Mouse (Mus musculus) layer of hippocampus, adult 11-12 months (tissue): ENCODE measurements around the gene Ttyh3.

Source experiments
- DNase-seq: peaks from one replicate; pipeline ENCODE4 v3.0.0; 2022; ENCODE audit warnings: low spot score

The Ttyh3 gene

DNA sequence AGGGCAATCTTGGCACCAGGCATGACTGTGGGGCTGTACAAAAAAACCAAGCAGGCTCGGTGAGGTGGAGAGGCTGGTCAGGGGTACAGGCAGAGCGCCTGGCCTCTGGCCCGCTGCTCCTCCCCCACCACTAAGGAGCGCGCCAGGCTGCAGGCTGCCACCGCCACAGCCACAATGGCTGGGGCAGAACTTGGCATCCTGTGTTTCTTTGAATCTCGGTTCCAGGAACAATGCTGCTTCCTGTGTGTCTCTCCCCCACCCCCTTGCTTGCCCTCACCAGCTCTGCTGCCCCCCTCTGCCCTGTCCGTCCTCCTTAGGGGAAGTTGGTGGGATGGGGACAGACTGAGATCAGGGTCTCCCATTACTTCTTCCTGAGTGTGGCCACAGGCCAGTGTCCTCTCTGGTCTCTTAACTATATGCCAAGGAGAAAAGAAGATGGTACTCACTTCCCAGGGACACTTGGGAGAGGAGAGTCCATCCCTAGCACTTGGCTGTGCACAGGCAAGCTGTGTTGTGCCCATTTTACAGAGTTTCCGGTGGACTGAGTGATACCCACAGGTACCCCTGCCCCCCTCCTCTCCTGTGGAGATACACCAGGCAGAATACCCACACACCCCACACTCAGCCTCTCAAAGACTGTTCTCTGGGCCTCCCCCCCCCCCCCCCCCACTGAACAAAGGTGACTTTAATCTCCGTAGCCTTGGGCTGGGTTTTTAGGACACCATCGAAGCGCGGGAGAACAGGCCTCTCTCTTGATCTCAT, 39.1 kb downstream of the Ttyh3 start:
- peak; percentile 58 for DNase-seq

DNA sequence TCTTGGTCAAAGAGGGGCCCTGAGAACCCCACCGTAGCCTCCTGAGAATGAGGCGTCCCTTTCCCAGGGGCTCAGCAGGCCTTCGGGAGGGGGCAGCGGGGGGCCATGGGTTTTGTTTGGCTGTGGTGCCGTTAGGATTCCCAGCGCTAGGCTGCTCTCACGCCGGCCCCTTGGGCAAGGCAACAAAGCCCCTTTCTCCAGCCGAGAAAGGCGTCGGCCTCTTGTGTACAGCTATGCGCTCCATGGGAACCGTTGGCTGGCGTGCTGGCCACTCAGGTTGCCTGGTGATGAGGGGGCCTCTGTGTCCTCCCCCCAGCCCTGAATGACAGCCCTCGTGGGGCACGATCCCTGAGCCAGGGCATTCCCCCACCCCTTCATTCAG, 40.2 kb downstream of the Ttyh3 start:
- DNase-seq = peak; percentile 44

DNA sequence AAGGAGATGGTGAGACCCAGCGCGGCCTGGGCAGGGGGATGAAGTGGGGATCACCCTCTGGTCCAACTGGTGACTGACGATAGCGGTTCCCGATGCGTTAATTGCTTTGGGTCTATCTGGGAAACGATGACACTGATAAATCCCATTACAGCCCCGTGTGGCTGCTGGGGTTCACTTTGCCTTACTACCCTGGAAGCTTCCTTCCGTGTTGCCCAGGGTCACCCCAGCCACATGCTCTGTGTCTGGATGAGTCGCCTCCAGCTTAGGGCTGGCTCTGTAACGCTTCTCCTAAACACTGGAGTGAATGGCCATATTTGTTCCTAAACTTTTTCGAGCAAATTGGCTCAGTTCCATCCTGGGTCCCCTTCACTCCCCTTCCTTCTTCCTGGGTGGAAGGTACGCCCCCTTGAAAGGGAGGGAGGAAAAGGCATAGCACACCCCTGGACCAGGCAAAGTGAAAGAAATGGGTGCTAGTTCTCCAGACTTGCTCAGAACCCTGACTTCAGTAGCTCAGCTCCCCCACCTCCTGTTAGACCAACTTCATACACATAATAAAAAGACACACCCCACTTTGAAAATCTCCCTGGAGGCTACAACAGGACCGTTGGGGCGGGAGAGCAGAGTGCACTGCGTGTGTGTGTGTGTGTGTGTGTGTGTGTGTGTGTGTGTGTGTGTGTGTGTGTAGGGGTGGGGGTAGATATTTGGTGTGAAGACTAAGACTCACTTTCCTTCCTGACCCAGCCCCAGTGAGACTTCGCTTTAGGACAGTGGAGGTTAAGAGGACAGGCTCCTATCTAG, 40.8 kb downstream of the Ttyh3 start:
- DNase-seq = no peak

DNA sequence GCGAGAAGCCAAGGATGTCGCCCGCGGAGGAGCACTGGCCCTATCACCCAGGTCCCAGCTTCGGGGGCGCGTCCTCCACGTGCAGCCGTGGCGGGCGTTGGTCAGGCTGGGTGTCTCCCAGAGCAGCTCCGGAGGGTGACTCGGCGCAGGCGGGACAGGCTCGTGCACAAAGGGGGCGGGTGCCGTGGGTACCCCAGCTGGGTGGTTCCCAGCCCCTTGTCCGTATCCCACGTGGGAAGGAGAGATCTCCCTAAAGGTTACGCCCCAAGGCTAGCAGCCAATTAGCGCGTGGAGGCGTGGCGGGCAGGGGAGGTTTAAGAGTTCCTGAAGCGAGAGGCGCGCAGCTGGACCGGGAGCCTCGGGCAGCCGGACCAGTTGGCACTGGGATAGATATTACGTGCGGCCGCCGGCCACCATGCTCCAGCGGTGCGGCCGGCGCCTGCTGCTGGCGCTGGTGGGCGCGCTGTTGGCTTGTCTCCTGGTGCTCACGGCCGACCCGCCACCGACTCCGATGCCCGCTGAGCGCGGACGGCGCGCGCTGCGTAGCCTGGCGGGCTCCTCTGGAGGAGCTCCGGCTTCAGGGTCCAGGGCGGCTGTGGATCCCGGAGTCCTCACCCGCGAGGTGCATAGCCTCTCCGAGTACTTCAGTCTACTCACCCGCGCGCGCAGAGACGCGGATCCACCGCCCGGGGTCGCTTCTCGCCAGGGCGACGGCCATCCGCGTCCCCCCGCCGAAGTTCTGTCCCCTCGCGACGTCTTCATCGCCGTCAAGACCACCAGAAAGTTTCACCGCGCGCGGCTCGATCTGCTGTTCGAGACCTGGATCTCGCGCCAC, 41.6 kb downstream of the Ttyh3 start, which contains the start of gene Lfng:
Gene Lfng, plus strand, starts transcription at position 320 of the 835 bp plus-strand sequence.
- peak; percentile 74 for DNase-seq

DNA sequence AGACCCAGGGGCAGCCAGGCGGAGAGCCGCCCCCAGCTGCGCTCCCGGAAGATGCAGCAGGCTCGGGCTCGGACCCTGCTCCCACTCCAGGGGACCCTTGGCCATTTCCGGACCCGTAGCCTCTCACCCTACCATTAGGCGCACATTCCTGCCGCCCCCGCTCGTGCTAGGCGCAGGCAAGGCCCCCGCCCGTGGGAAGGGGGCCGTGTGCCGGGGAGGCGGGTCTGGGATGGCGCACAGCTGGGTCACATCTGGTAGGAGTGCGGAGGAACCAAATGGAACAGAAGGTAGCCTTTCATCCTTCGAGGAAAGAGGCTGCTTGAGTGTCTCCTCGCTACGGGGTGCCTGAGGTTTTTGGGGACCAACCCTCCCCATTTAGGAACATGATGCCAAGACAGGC, 42.4 kb downstream of the Ttyh3 start:
- no peak for DNase-seq

DNA sequence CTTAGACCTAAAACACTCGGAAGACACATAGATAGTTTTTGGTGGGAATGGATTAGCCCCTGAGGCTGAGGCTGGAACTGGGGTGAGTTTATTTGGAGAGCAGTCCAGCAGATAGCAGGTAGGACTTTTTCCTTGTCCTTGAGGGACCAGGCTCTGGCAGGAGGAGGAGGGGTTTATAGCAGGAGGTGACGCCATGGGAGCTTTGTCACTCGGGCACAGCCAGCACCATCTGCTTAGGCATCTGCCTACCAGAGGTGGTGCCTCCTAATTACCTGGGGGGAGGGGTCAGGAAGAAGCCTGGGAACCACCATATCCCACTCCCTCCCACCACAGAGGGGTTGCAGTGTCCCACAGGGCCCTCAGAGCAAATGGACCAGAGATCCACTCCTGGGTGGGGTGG, 43.6 kb downstream of the Ttyh3 start:
- DNase-seq = no peak

DNA sequence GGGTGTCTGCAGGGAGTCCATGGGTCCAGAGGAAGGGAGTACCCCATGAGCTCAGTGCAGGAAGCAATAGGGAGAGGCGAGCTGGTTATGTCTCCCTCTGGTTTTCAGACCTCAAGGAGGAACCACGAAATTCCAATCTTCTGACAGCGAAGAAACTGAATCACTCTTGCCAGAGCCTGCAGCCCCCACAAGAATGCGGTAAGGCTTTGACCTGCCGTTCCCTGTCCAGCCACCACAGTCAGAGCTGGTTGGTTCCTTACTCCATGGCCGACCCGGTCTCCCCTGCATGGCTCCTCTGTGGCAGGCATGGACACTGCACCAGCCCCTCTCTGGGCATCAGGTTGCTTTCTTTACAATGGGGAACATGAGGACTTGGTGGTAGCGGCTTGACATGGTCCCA, 44.4 kb downstream of the Ttyh3 start:
- no peak for DNase-seq

DNA sequence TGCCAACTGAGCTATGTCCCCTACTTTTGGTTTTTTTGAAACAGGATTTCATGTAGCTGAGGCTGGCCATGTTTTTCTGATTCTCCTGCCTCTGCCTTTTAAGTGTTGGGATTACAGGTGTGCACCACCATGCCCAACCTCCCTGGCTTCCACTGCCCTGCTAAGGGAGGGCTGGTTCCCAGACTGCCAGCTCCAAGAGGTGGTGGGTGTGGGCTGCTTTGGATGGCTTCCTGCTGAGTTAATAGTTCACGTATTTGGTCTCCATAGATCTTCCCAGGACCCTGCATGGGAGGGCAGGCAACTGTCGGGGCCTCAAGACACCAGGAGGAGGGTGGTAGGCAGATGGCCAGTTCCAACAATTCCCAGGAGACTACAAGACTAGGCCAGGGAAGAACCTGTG, 46.3 kb downstream of the Ttyh3 start:
- no peak for DNase-seq

DNA sequence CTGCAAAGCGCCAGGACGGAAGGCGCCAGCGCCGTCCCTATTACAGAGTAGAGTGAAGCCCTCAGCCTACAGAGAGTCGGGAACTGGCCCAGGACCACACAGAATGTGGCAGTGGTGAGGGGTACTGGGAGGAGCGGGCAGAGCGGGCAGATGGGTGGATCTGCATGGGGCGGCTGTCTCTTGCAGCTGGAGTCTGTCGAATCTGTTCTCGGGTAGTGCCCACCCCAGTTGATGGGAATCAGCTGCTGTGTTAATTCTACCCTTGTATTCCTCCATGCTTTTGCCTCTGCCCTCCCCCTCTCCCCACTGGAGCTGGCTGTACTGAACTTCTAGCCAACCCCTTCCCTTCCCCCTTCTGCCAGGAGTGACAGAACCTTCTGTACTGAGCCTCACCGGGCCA, 47.1 kb downstream of the Ttyh3 start:
- DNase-seq = no peak

DNA sequence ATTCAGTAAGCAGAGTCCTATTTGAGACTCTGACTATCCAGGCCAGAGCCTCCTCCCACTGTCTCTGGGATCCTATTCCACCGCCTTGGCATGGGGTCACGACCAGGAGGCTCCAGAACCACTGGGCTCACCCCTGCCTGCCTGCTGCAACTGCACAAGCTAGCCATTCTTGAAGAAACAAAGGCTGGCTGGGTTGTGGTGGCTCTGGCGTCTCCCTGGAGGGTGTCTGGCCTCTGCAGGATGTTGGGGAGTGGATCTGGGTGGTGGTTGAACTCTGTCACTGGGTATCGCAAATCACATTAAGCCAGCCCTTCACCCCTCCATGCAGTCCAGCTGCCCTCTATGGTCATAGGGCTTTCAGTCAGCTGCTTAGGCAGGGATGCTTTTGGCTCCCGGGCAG, 48.9 kb downstream of the Ttyh3 start:
- DNase-seq = no peak

DNA sequence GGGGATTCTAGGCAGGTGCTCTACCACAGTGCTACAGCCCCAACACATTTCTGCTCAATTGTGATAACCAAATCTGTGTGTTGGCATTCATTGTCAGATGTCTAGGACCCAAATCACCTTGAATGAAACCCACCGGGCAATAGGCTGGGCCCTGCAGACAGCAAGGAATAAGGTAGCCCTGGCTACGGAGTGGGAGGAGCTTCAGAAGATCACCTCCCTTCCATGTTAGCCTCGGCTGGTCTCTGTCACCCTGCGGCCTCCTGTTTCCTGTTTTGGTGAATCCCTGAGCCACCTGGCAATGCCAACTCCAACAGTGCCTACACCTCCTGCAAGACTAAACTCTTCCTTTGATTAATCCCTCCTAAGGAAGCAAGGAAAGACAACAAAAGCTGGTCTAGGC, 51.0 kb downstream of the Ttyh3 start:
- DNase-seq = no peak

DNA sequence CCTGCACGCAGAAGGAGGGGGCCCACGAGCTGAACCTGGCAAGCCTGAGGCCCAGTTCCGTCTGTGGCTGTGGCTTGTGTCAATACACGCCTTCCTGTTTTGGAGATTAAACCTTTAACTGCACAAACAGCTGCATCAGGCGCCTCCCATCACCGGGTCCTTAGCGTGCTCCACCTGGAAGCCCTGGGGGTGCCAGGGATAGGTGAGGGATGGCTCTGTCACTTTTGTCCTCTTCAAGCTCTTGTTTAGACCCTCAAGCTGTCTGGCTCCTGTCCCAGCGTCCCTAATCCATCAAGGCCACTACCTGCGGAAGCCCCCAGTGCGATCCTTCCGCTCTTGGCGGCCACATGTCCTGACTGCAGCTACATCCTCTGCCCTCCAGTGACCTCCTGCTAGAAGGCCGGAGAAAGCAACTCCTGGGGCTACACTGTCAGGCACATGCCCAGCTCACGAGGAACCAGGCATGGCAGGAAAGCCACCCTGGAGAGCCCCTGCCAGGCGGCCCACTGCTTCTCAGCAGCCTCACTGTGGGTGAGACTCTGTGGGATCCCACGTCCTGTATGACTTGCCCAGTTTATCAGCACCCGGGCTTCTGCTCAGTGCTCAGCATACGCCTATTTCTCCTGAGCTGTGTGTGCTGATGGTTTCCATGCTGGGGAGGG, 51.8 kb downstream of the Ttyh3 start:
- no peak for DNase-seq

DNA sequence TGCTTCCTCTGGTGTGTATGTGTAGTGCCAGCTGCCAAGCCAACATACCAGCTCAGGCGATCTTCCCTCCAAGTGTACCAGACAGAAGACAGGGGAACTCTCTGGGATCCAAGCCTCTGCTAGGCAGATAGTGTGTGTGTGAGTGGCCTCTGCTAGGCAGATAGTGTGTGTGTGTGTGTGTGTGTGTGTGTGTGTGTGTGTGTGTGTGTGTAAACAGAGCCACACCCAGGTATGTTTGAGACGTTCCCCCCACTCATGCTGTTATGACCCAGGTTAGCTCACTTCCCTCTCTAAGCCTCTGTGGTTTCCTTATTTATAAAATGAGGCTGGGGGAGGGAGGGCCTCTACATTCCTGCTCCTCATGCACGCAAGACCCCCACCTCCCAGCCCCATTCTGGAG, 52.4 kb downstream of the Ttyh3 start:
- DNase-seq = no peak

DNA sequence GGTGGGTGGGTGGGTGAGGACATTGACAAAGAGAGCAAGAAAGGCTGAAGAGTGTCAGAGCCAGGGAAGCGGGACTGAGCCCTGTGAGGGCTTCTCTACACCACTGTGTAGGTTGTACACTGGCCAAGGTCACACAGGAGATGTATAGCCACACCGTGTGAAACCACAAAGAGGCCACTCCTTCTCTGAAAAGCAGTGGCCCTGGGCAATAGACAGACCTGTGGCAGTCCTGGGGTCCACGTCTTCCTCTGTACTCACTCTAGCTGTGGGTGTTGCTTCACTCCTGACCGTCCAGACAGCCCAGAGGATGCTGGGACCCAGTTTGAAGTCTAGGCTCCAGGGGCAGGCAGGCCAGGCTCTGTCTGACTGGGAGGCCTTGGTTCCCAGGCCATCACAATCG, 54.0 kb downstream of the Ttyh3 start:
- DNase-seq = no peak

DNA sequence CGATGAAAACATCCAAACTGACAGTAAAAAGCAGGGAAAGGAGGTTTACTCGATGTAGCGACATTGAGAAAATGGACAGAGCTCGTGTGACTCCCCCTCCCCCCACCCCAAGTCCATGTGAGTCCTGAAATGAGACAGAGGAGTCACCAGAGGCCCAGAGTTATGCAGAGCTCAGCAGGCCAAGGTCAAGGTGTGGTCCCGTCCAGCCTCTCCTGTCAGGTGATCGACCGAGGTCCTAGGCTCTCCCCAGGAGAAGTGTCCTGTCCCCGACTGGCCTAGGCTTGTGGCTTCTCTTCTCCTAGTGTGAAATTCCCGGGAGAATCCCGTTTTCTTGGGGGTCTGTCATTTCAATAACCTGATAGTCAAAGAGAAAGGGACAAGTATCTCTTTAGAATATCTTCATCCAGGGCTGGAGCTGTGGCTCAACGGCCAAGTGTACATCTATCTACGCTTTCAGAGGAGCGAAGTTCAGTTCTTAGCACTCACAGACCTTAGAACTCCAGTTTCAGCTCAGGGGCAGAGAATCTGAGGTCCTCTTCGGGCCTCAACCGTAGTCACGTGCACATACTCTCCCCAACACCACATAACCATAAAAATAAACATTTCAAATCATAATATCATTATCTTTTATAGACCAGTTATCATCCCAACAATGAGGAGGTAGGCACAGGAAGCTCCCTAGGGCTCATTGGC, 59.6 kb downstream of the Ttyh3 start:
- DNase-seq = no peak

DNA sequence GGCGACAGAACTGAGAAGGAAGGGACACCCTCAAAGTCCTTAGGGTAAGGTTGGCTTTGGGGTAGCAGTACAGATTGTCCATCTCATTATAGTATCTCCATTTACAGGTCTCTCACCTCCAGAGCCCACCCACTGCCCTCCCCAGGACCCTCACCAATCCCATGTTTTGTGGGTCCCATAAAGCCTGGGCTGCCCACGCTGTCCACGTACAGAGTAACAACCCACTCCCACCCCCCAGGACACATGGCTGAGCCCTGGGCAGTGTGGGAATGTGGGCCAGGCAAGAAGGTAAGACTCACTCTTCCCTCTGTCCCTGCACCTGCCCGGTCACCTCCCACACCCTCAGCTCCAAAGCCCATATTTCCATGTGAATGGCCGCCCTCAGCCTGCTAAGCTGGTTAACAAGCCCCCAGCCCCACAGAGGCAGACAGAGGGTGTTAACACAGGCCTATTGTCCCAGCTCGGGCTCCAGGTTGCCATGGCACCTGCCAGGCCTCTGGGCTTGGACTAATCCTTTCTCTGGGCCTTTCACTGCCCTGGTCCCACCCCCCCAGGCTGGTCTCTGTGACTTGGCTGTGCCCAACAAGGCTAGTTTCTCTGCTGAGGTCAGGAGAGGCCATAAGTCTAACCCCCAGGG, 65.0 kb downstream of the Ttyh3 start:
- no peak for DNase-seq

DNA sequence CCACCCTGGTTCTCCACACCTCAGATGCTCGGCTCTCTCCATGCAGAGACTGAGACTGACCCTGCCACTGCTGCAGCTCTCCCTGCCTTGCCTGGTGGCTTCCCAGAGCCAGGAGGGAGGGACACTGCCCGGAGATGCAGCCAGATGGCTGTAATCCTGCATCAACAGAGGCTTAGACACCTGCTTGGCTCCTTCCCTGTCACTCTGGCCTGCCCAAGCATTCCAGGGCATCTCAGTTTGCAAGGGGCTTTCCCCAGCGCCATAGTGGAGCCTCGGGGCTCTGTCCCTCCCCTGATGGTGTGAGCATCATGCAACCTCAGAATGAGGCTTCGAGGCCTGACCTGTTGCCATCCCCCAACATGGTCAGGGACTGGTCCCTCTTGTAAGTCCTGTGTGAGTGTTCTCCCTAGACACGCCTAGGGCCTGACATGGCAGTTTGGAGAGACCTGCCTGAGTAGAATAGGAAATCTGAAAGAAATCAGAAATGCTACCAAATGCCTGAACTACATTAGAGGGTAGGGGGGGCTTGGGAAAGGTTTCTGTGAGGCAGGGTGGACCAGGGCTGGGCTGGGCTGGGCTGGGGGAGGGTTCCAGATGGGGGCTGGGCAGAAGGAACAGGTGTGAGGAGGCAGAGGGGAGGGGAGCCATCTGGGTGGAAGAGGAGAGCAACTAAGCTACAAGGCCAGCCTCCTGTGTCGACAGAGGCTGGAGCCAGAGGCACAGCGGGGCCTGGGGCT, 65.7 kb downstream of the Ttyh3 start:
- DNase-seq = no peak

DNA sequence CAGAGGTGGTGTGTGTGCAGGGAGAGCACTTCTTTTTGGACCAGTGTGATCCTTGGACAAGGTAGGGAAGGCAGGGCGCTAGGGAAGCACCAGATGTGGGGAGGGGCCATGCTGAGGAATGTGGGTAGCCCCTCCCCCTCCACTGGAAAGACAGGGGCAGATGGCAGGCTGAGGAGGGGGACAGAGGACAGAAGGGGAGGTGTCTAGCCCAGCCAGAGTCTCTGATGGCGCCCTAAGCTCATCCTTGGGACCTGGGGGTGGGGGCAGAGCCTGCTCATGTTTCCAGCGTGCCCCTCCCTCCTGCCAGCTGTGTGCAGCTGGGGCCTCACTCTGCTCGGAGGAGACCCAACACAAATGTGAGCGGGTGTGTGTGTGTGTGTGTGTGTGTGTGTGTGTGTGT, 67.3 kb downstream of the Ttyh3 start:
- no peak for DNase-seq

DNA sequence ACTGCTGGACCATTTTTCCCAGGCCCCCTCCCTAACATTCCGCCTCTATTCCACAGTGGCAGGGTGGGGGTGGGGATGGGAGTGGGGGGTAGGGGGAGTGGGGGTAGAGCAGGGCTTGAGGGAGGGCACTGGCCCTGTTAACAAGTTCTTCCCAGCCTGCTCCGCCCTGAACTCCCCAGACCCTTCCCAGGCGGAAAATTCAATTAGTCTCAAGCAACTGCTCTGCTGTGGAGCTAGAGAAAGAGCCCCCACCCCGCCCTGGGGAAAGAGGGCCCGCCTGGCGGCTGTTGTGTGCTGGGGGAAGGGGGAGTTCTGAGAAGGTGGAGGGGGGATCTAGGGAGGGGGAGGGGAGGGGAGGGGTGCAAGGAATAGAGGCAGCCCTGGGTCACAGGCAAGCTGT, 69.1 kb downstream of the Ttyh3 start:
- DNase-seq = no peak

DNA sequence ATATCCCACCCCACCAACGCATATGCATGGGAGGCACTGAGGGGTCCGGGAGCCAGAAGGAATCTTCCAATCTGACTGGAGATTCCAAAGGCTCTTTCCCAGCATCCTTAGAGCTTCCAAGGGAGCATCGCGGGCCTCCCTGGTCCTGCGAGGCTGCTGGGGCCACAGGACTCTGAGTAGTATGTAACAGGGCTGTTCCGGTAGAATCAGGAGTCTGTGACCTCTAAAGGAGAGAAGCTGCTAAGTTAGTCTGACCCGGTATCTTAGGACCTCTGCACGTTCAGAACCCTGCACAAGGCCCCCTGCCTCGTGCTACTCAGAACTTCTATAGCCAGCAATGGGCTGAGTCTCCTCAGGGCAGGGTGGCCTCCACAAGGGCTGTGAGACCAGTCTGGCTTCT, 69.6 kb downstream of the Ttyh3 start:
- no peak for DNase-seq
